ENCODE assay signal across 19 mouse cellular contexts in the genomic region with DNA sequence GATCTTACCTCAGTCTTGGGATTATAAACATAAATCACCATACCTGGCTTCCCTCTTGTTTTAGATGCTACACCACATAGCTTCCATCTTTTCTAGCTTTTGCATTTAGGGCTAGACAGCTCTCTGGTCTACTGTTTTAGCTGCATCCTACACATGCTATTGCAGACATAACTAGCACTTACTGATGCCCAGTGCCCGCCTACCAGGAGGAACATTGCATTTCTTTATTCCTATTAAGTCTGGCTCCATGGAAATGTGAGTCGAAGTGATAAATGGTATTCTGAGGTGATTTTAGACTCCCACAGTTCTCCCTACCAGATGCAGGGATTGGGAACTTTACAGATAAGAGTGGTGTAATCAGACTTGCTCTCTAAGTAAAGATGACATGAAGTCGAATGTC.
"Had no signal": no experiment of that assay in that cellular context is flagged by ENCODE, and none has a peak within 500 bp of the region (broad histone marks: within the 10 kb centered on the region; RNA-seq: fewer than 3 reads in every experiment).

No protein-coding gene starts in this region.

- H3K9me3 ChIP-seq: intestine, embryonic 15.5 days; limb, embryonic 15.5 days; liver, embryonic 12.5 days; midbrain, embryonic 10.5 days; neural tube, embryonic 15.5 days had no signal

- H3K4me3 ChIP-seq: intestine, embryonic 15.5 days; layer of hippocampus, adult 2 months; limb, embryonic 15.5 days; liver, embryonic 12.5 days; midbrain, embryonic 10.5 days; myocyte; neural tube, embryonic 15.5 days had no signal

- H3K27me3 ChIP-seq: intestine, embryonic 15.5 days; limb, embryonic 15.5 days; neural tube, embryonic 15.5 days had no signal

- H3K9ac ChIP-seq: intestine, embryonic 15.5 days; limb, embryonic 15.5 days; liver, embryonic 12.5 days; lung, embryonic 14.5 days; neural tube, embryonic 15.5 days had no signal

- H3K36me3 ChIP-seq: intestine, embryonic 15.5 days; limb, embryonic 15.5 days; liver, embryonic 12.5 days; midbrain, embryonic 10.5 days; neural tube, embryonic 15.5 days had no signal

- H3K27ac ChIP-seq: intestine, embryonic 15.5 days; layer of hippocampus, adult 2 months; limb, embryonic 15.5 days; liver, embryonic 12.5 days; midbrain, embryonic 10.5 days; neural tube, embryonic 15.5 days had no signal

- DNase-seq: kidney, adult 18-20 months; kidney, postnatal 10 days; kidney, postnatal 4 days; lung, embryonic 14.5 days; lung, postnatal 10 days; lung, postnatal 4 days; midbrain, embryonic 14.5 days; retina, postnatal 1 day; right cerebral cortex, postnatal 4 days; spleen, adult 18-20 months; thymus, adult 2 months; thymus, postnatal 25 days had no signal
